Mouse (Mus musculus): ENCODE measurements around the gene Ankrd6. TPM values are rescaled to one million over a fixed set of nuclear protein-coding genes. Genes with fewer than 3 reads are reported as not detected.

The Ankrd6 gene
- total RNA-seq (2012; rRNA removed) (1.4 and 2.1 TPM in 2 replicates), total RNA-seq (2014; rRNA removed) (1.3 TPM in 2 replicates), polyA plus RNA-seq (2012; ENCODE audit: insufficient read length, low read depth) (1.5 and 1.6 TPM in 2 replicates)

GRCm38 (mm10) chr4:32950356-32951034 is at the start of gene Ankrd6:
Gene Ankrd6, minus strand, starts transcription at chr4:32950841.
- dilution Hi-C loops (cut with MboI; ENCODE audit: extremely low pct_ligation_motif_present, extremely low pct_unique_long_range_greater_than_20kb, low sequenced_read_pairs): no loop called here

GRCm38 (mm10) chr4:32998996-32999395 is 48.4 kb upstream of the Ankrd6 start:
- peaks cover 0 to 5% of the 10 kb centered on the region in 2 experiments; a peak in 1 of 4 replicates for H3K4me1 ChIP-seq (ENCODE audit: control insufficient read depth in 1 of 2, insufficient read depth in 2 of 2)
- H3K27ac ChIP-seq (ENCODE audit: insufficient read depth, low read depth): no peak overlapping the region
- in situ Hi-C loops (cut with MboI; ENCODE audit: low pct_ligation_motif_present, low pct_unique_long_range_greater_than_20kb, low sequenced_read_pairs) (loop anchor here (25.0 kb wide), 1 partner anchor 387 kb away; the partner anchor contains the start of genes Casp8ap2 and Gja10), dilution Hi-C loops (cut with MboI; ENCODE audit: extremely low pct_ligation_motif_present, extremely low pct_unique_long_range_greater_than_20kb, low sequenced_read_pairs) (no loop called here)
- TF ChIP-seq UBTF (IDR thresholded peaks at IDR 0.05; ENCODE audit: low read depth, low read length): no peak
- TF ChIP-seq SMC3 (IDR thresholded peaks at IDR 0.05; ENCODE audit: low read depth, low read length): no peak
- TF ChIP-seq POLR2A (IDR thresholded peaks at IDR 0.05; ENCODE audit: low read depth, low read length): no peak
- no peak for TF ChIP-seq ZMIZ1 (IDR thresholded peaks at IDR 0.05; ENCODE audit: low read depth, low read length)
- no peak for TF ChIP-seq NRF1 (IDR thresholded peaks at IDR 0.05; ENCODE audit: low read depth, low read length)
- no peak for TF ChIP-seq E2F4 (IDR thresholded peaks at IDR 0.05; ENCODE audit: insufficient replicate concordance, low read depth, low read length)
- no peak for TF ChIP-seq CHD1 (IDR thresholded peaks at IDR 0.05; ENCODE audit: low read depth, low read length)
- no peak for TF ChIP-seq USF1 (IDR thresholded peaks at IDR 0.05; ENCODE audit: low read depth, low read length)
- no peak for TF ChIP-seq POLR2AphosphoS2 (IDR thresholded peaks at IDR 0.05; ENCODE audit: low read depth, low read length)
- TF ChIP-seq CTCF (conservative IDR thresholded peaks at IDR 0.05 in 1 of 2, IDR thresholded peaks at IDR 0.05 in 1 of 2; ENCODE audit: low read depth in 2 of 2, low read length in 2 of 2): no peak
- DNase-seq (ENCODE audit: extremely low read depth): no peak
- no peaks in the 10 kb centered on the region for H3K36me3 ChIP-seq (replicated peaks in 1 of 2; ENCODE audit: control insufficient read depth in 1 of 2, insufficient read depth in 1 of 2, low read length in 1 of 2)
- peaks cover 5% of the 10 kb centered on the region for H3K9me3 ChIP-seq (replicated peaks; ENCODE audit: low read length)
- no peaks in the 10 kb centered on the region for H3K27me3 ChIP-seq (replicated peaks)
- H3K79me2 ChIP-seq (replicated peaks; ENCODE audit: control insufficient read depth, extremely low read depth, insufficient read depth, poor library complexity, severe bottlenecking): no peaks in the 10 kb centered on the region
- no peak overlapping the region for H3K4me3 ChIP-seq (replicated peaks in 1 of 3; ENCODE audit: low read depth in 2 of 3, low read length in 2 of 3, poor library complexity in 1 of 3)
- no peak overlapping the region for H3K4me2 ChIP-seq (ENCODE audit: insufficient read depth, low read depth, poor library complexity, severe bottlenecking)
- H3K9ac ChIP-seq (ENCODE audit: insufficient read depth, low read depth): no peak overlapping the region

More at GRCm38 (mm10) chr4:32950356-32951034, at the start of gene Ankrd6:
- Histone ChIP-seq H3K9ac (ENCODE audit: insufficient read depth, low read depth) (peak within 1 kb of the TSS; percentile 72), H3K4me1 (ENCODE audit: control insufficient read depth in 1 of 2, insufficient read depth in 2 of 2) (peaks cover 2 to 10% of the 10 kb centered on the region in 2 experiments; a peak in 2 of 4 replicates), H3K9me3 (replicated peaks; ENCODE audit: low read length) (no peaks in the 10 kb centered on the region), H3K27me3 (replicated peaks) (no peaks in the 10 kb centered on the region), H3K79me2 (replicated peaks; ENCODE audit: control insufficient read depth, extremely low read depth, insufficient read depth, poor library complexity, severe bottlenecking) (no peaks in the 10 kb centered on the region), H3K4me2 (ENCODE audit: insufficient read depth, low read depth, poor library complexity, severe bottlenecking) (peak within 1 kb of the TSS; percentile 80), H3K36me3 (replicated peaks in 1 of 2; ENCODE audit: control insufficient read depth in 1 of 2, insufficient read depth in 1 of 2, low read length in 1 of 2) (no peaks in the 10 kb centered on the region), H3K27ac (ENCODE audit: insufficient read depth, low read depth) (no peak within 1 kb of the TSS), H3K4me3 (replicated peaks in 1 of 3; ENCODE audit: low read depth in 2 of 3, low read length in 2 of 3, poor library complexity in 1 of 3) (peak within 1 kb of the TSS; percentile 54 to 87 (median 77))
- TF ChIP-seq POLR2A (IDR thresholded peaks at IDR 0.05; ENCODE audit: low read depth, low read length) (no peak; the same call in 1 of the 2 replicates), HCFC1 (IDR thresholded peaks at IDR 0.05; ENCODE audit: low read depth, low read length) (peak; percentile 15; the same call in 1 of the 2 replicates), SMC3 (IDR thresholded peaks at IDR 0.05; ENCODE audit: low read depth, low read length) (peak; percentile 82), MAX (IDR thresholded peaks at IDR 0.05; ENCODE audit: low read length) (peak; percentile 52; the same call in 1 of the 2 replicates), E2F4 (IDR thresholded peaks at IDR 0.05; ENCODE audit: insufficient replicate concordance, low read depth, low read length) (no peak), ZC3H11A (IDR thresholded peaks at IDR 0.05; ENCODE audit: low read depth, low read length) (peak; percentile 12; the same call in 1 of the 2 replicates), ELF1 (IDR thresholded peaks at IDR 0.05; ENCODE audit: low read depth, low read length) (0 out of 2 replicates have a peak, but pooled peaks have one; percentile 33), TCF12 (IDR thresholded peaks at IDR 0.05; ENCODE audit: low read depth, low read length) (0 out of 2 replicates have a peak, but pooled peaks have one; percentile 45), CTCF (conservative IDR thresholded peaks at IDR 0.05 in 1 of 2, IDR thresholded peaks at IDR 0.05 in 1 of 2; ENCODE audit: low read depth in 2 of 2, low read length in 2 of 2) (peak in 1 of 2 experiments; percentile 87; a peak in 2 of 4 replicates), MAFK (IDR thresholded peaks at IDR 0.05; ENCODE audit: insufficient replicate concordance, low read length) (no peak), NELFE (IDR thresholded peaks at IDR 0.05; ENCODE audit: low read depth, low read length) (no peak), PAX5 (IDR thresholded peaks at IDR 0.05; ENCODE audit: low read length) (no peak), EP300 (IDR thresholded peaks at IDR 0.05; ENCODE audit: low read length) (no peak), MXI1 (IDR thresholded peaks at IDR 0.05; ENCODE audit: low read depth, low read length) (peak; percentile 72; the same call in 1 of the 2 replicates), RAD21 (IDR thresholded peaks at IDR 0.05; ENCODE audit: low read depth, low read length) (peak; percentile 87), MEF2A (IDR thresholded peaks at IDR 0.05; ENCODE audit: borderline replicate concordance, low read depth, low read length) (0 out of 2 replicates have a peak, but pooled peaks have one; percentile 27), ZNF384 (IDR thresholded peaks at IDR 0.05; ENCODE audit: low read depth, low read length) (no peak)
- in situ Hi-C loops (cut with MboI; ENCODE audit: low pct_ligation_motif_present, low pct_unique_long_range_greater_than_20kb, low sequenced_read_pairs): loop anchor here (25.0 kb wide), 1 partner anchor 188 kb away; no protein-coding TSS in a partner anchor
- DNase-seq (ENCODE audit: extremely low read depth): peak; percentile 63
